Mouse (Mus musculus): ENCODE data around the gene Cyb561d2. TPM values are rescaled to one million over a fixed set of nuclear protein-coding genes. Genes with fewer than 3 reads are reported as not detected.
"Not testable (repeated sequence)": the region's sequence is repeated elsewhere in the genome, so short reads cannot be mapped to it uniquely, and the experiment has no call there.

The Cyb561d2 gene
- total and polyA plus RNA-seq, 2 experiments from 2014 or later: 52.9 to 69.3 TPM

DNA sequence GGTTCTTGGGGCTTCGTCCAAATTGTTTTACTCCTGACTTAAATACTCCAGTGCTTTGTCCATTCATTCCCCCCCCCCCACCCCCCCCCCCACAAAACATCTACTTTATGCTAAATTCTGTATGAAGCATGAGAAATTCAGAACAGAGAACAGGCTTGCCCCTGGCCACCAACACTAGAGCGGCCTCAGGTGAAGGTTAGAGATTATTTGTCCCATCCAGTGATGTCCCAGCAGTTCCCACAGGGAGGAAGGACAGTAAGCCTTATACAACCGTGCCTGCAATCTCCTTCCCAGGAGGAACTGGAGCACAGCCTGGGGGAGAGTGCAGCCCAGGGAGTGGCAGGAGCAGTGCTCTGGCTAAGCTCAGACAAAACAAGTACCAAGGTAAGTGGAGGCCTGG is 36.6 kb upstream of the Cyb561d2 start, which contains the start of gene Naa80:
TSS of gene Naa80 (plus strand) at position 301 of the 400 bp plus-strand sequence.
- no peak within 1 kb of the TSS for H3K4me2 ChIP-seq (ENCODE audit: low read depth, low read length)
- WGBS: 77% methylated on average over 3 of the region's 3 CpGs

DNA sequence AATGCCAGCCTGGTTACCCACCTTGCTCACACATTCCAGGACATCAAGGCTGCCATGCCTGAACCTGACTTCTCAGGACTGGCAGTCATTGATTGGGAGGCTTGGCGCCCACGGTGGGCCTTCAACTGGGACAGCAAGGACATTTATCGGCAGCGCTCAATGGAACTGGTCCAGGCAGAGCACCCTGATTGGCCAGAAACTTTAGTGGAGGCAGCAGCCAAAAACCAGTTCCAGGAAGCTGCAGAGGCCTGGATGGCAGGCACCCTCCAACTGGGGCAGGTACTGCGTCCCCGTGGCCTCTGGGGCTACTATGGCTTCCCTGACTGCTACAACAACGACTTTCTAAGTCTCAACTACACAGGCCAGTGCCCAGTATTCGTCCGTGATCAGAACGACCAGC is 35.9 kb upstream of the Cyb561d2 start:
- H3K4me1 ChIP-seq (ENCODE audit: insufficient read depth, low read length): peaks cover 9% of the 10 kb centered on the region; the same call in 1 of the 2 replicates
- no peaks in the 10 kb centered on the region for H3K27me3 ChIP-seq (ENCODE audit: insufficient read depth, low read length)
- no peak overlapping the region for H3K9ac ChIP-seq (replicated peaks; ENCODE audit: low read length)
- TF ChIP-seq CTCF (IDR thresholded peaks at IDR 0.05; ENCODE audit: low read depth): no peak
- no peak overlapping the region for H3K4me3 ChIP-seq (ENCODE audit: low read length)
- ATAC-seq (no peak), DNase-seq (ENCODE audit: low spot score) (no peak)
- peaks cover 7% of the 10 kb centered on the region; the same call in 1 of the 2 replicates for H3K36me3 ChIP-seq (ENCODE audit: insufficient read depth, low read length)
- no peaks in the 10 kb centered on the region for H3K9me3 ChIP-seq (ENCODE audit: low read length)
- 91% methylated on average over 10 of the region's 10 CpGs for whole genome bisulfite sequencing
- H3K27ac ChIP-seq: no peak overlapping the region
- H3K4me2 ChIP-seq (ENCODE audit: low read depth, low read length): no peak overlapping the region

More for the DNA sequence above, 36.6 kb upstream of the Cyb561d2 start, which contains the start of gene Naa80:
- Histone ChIP-seq H3K27ac (peak within 1 kb of the TSS; percentile 88), H3K36me3 (ENCODE audit: insufficient read depth, low read length) (peaks cover 11% of the 10 kb centered on the region; the same call in 1 of the 2 replicates), H3K9me3 (ENCODE audit: low read length) (no peaks in the 10 kb centered on the region), H3K4me1 (ENCODE audit: insufficient read depth, low read length) (peaks cover 9% of the 10 kb centered on the region; the same call in 1 of the 2 replicates), H3K27me3 (ENCODE audit: insufficient read depth, low read length) (no peaks in the 10 kb centered on the region), H3K9ac (replicated peaks; ENCODE audit: low read length) (no peak within 1 kb of the TSS), H3K4me3 (ENCODE audit: low read length) (no peak within 1 kb of the TSS)
- DNase-seq (ENCODE audit: low spot score) (no peak), ATAC-seq (no peak)
- no peak for TF ChIP-seq CTCF (IDR thresholded peaks at IDR 0.05; ENCODE audit: low read depth)

DNA sequence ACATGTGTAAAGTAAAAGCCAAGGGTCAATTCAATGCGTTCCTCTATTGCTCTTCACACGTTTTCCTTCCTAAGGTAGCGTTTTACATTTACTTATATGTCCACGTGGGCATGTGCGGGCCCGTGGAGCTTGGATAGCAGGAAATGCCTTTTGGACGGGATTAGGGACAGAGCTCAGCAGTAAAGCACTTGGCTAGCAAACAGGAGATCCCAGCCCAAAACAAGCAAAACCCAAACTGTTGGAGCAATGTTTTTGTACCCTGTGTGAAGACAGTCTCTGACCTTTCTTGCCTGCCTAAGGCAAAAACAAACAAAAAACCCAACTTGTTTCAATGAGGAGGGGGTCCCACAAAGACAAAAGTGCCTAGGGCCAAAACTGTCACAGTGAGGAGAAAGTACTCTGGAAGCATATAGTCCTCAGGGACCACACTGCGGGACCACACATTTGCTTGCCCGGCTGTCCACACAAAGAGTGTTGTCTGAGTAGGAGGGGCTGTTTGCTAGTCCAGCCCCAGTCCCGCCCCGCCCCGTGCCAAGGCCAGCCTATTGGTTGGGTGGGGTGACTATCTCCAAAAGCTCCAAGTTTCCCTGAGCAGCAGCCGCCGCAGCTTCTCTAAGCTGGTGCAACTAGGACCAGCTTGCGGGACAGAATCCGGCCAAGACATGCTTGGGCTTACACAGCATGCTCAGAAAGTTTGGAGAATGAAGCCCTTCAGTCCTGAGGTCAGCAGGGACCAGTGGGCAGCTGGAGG is 34.5 kb upstream of the Cyb561d2 start, which contains the start of gene Hyal1:
TSS of gene Hyal1 (plus strand) at position 571 of the 751 bp plus-strand sequence.
- H3K9me3 ChIP-seq (ENCODE audit: low read length): no peaks in the 10 kb centered on the region
- ATAC-seq (peak; percentile 81), DNase-seq (ENCODE audit: low spot score) (peak; percentile 78)
- H3K27me3 ChIP-seq (ENCODE audit: insufficient read depth, low read length): no peaks in the 10 kb centered on the region
- H3K9ac ChIP-seq (replicated peaks; ENCODE audit: low read length): no peak within 1 kb of the TSS
- H3K4me3 ChIP-seq (ENCODE audit: low read length): 0 out of 2 replicates have a peak within 1 kb of the TSS, but pooled peaks have one; percentile 6
- peak within 1 kb of the TSS; percentile 40 for H3K4me2 ChIP-seq (ENCODE audit: low read depth, low read length)
- H3K4me1 ChIP-seq (ENCODE audit: insufficient read depth, low read length): peaks cover 9% of the 10 kb centered on the region; the same call in 1 of the 2 replicates
- peak within 1 kb of the TSS; percentile 73 for H3K27ac ChIP-seq
- whole genome bisulfite sequencing: 21% methylated on average over 16 of the region's 16 CpGs
- no peak for TF ChIP-seq CTCF (IDR thresholded peaks at IDR 0.05; ENCODE audit: low read depth)
- H3K36me3 ChIP-seq (ENCODE audit: insufficient read depth, low read length): peaks cover 18% of the 10 kb centered on the region; the same call in 1 of the 2 replicates

DNA sequence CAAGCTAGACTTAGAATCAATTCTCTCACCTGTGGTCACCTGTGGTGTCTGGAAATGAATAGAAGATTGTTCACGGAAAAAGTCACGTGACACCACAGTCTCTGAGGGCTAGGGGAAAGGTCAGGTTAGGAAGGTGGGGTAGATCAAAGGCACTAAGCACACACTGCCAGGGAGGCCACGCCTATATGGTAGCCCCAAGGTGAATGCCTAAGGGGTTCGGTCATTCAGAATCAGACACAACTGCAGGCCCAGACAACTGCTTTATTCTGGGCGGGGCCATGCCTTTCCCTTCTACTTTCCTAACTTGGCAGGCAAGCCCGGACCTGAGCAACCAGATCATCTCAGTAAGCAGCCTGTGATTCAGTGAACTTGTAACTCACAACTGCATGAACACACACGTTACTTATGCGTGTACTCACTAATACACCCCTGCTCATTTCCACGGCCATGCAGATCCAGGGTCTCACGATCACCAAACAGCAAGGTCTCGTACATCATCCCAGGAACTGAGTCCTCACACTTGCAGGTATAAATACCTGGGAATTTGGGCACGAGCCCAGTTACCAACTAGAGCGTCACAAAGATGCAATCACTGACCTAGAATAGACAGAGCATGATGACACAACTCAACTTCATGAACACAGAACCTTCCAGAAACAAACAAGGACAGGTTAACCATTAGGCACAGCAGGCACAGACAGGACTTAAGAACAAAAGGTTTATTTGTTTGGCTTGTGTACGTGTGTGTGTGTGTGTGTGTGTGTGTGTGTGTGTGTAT is 33.8 kb upstream of the Cyb561d2 start:
- H3K9me3 ChIP-seq (ENCODE audit: low read length): no peaks in the 10 kb centered on the region
- peaks cover 6% of the 10 kb centered on the region; the same call in 1 of the 2 replicates for H3K4me1 ChIP-seq (ENCODE audit: insufficient read depth, low read length)
- WGBS: 81% methylated on average over 14 of the region's 14 CpGs
- ATAC-seq: no peak
- no peak for DNase-seq (ENCODE audit: low spot score)
- H3K36me3 ChIP-seq (ENCODE audit: insufficient read depth, low read length): peaks cover 21% of the 10 kb centered on the region; the same call in 1 of the 2 replicates
- H3K4me3 ChIP-seq (ENCODE audit: low read length): no peak overlapping the region
- no peak overlapping the region for H3K4me2 ChIP-seq (ENCODE audit: low read depth, low read length)
- H3K9ac ChIP-seq (replicated peaks; ENCODE audit: low read length): no peak overlapping the region
- no peaks in the 10 kb centered on the region for H3K27me3 ChIP-seq (ENCODE audit: insufficient read depth, low read length)
- no peak for TF ChIP-seq CTCF (IDR thresholded peaks at IDR 0.05; ENCODE audit: low read depth)
- H3K27ac ChIP-seq: peak overlapping the region; percentile 73; the same call in 1 of the 2 replicates

DNA sequence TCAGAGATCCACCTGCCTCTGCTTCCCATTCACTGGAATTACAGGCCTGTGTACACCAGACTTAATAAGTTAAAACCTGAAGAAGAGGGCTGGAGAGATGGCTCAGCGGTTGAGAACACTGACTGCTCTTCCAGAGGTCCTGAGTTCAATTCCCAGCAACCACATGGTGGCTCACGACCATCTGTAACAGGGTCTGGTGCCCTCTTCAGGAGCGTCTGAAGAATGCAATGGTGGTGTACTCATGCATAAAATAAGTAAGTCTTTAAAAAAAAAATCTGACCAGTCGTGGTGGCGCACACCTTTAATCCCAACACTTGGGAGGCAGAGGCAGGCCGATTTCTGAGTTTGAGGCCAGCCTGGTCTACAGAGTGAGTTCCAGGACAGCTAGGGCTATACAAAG is 31.8 kb upstream of the Cyb561d2 start:
- not testable (repeated sequence) for H3K4me3 ChIP-seq (ENCODE audit: low read length); H3K27ac ChIP-seq; H3K9ac ChIP-seq (replicated peaks; ENCODE audit: low read length); H3K9me3 ChIP-seq (ENCODE audit: low read length); DNase-seq (ENCODE audit: low spot score); H3K27me3 ChIP-seq (ENCODE audit: insufficient read depth, low read length); H3K4me2 ChIP-seq (ENCODE audit: low read depth, low read length); ATAC-seq
- H3K36me3 ChIP-seq (ENCODE audit: insufficient read depth, low read length): peaks cover 21% of the 10 kb centered on the region; the same call in 1 of the 2 replicates
- 80% methylated on average over 6 of the region's 6 CpGs for WGBS
- peaks cover 14% of the 10 kb centered on the region for H3K4me1 ChIP-seq (ENCODE audit: insufficient read depth, low read length)

DNA sequence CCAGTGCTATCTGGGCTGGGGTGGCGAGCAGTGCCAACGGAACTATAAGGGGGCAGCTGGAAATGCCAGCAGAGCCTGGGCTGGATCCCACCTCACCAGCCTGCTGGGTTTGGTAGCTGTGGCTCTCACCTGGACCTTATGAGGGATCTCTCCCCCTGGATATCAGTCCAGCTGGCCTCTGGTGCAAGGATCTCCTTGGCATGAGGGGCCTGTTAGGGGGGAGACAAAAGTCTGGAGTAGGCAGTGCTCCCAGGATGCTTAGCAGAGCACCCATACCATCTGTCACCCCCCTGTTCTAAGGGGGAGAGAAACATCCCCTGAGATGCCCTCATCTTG is 30.3 kb upstream of the Cyb561d2 start:
- no peaks in the 10 kb centered on the region for H3K9me3 ChIP-seq (ENCODE audit: low read length)
- no peak overlapping the region for H3K4me2 ChIP-seq (ENCODE audit: low read depth, low read length)
- H3K4me3 ChIP-seq (ENCODE audit: low read length): no peak overlapping the region
- H3K27ac ChIP-seq: no peak overlapping the region
- no peak for TF ChIP-seq CTCF (IDR thresholded peaks at IDR 0.05; ENCODE audit: low read depth)
- no peak overlapping the region for H3K9ac ChIP-seq (replicated peaks; ENCODE audit: low read length)
- no peaks in the 10 kb centered on the region for H3K27me3 ChIP-seq (ENCODE audit: insufficient read depth, low read length)
- peaks cover 21% of the 10 kb centered on the region; the same call in 1 of the 2 replicates for H3K36me3 ChIP-seq (ENCODE audit: insufficient read depth, low read length)
- 92% methylated on average over 2 of the region's 2 CpGs for WGBS
- ATAC-seq (no peak), DNase-seq (ENCODE audit: low spot score) (no peak)
- peaks cover 21% of the 10 kb centered on the region for H3K4me1 ChIP-seq (ENCODE audit: insufficient read depth, low read length)

Data from hindbrain, postnatal 0 days (tissue).